Comparison of ENCODE assay signal across 37 mouse cellular contexts in the genomic region with DNA sequence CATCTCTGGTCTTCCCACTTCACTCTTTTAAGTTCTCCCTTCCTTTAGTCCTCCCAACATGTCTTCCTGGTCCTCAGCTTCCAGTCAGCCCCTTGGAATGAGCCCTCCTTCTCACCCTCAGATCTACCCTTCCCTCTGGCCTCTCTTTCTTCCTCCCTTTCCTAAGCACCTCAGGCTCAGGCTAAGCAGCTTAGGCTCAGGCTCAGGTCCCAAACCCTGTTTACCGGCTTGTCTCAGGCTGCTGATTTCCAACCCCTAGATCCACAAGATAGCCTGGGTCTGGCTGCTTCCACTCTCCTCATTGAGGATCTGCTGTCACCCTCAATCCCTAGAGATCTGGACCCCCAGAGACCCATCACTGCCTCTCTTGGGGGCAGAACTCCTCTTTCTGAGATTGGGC. TPM values are rescaled to one million over a fixed set of nuclear protein-coding genes. Genes with fewer than 3 reads are reported as not detected.
DNase-seq lines count a peak whose midpoint lies in the region; ATAC-seq and TF ChIP-seq lines count a peak whose summit lies in the region.
"Had no signal": no experiment of that assay in that cellular context is flagged by ENCODE, and none has a peak within 500 bp of the region (broad histone marks: within the 10 kb centered on the region; RNA-seq: fewer than 3 reads in every experiment).

No protein-coding gene starts in this region.

- intact Hi-C loops in heart, adult 2 months (cut with DNase I), result no loop called here

- peaks cover 14% of the 10 kb centered on the region for H3K4me1 ChIP-seq in heart, embryonic 12.5 days (replicated peaks)
- peaks cover 5% of the 10 kb centered on the region for H3K4me1 ChIP-seq in heart, adult 2 months (ENCODE audit: control insufficient read depth, insufficient read depth, low read length)
- peaks cover 1% of the 10 kb centered on the region; the same call in 1 of the 2 replicates for H3K4me1 ChIP-seq in midbrain, embryonic 11.5 days (ENCODE audit: control insufficient read depth, insufficient read depth, low read length)
- H3K4me1 ChIP-seq in midbrain, embryonic 13.5 days (replicated peaks), result peaks cover 11% of the 10 kb centered on the region
- peaks cover 16% of the 10 kb centered on the region for H3K4me1 ChIP-seq in limb, embryonic 11.5 days (ENCODE audit: control insufficient read depth, insufficient read depth, low read length)
- H3K4me1 ChIP-seq in intestine, postnatal 0 days (replicated peaks; ENCODE audit: control insufficient read depth, insufficient read depth, low read length), result no peaks in the 10 kb centered on the region

- TF ChIP-seq POLR2A in heart, adult 2 months (IDR thresholded peaks at IDR 0.05; ENCODE audit: insufficient read depth, low read depth, low read length), result no peak

- no peaks in the 10 kb centered on the region for H3K27me3 ChIP-seq in heart, embryonic 12.5 days (replicated peaks)
- H3K27me3 ChIP-seq in heart, adult 2 months (ENCODE audit: control insufficient read depth, insufficient read depth, low read length), result no peaks in the 10 kb centered on the region
- H3K27me3 ChIP-seq in midbrain, embryonic 11.5 days (ENCODE audit: control insufficient read depth, insufficient read depth, low read length), result no peaks in the 10 kb centered on the region
- H3K27me3 ChIP-seq in midbrain, embryonic 13.5 days, result no peaks in the 10 kb centered on the region
- H3K27me3 ChIP-seq in limb, embryonic 11.5 days (ENCODE audit: control insufficient read depth, insufficient read depth, low read length), result no peaks in the 10 kb centered on the region
- H3K27me3 ChIP-seq in intestine, postnatal 0 days (replicated peaks; ENCODE audit: control insufficient read depth, insufficient read depth, low read length), result no peaks in the 10 kb centered on the region
- H3K27me3 ChIP-seq: embryonic facial prominence, embryonic 15.5 days; forebrain, embryonic 12.5 days; heart, embryonic 15.5 days; hindbrain, embryonic 13.5 days; liver, embryonic 13.5 days; neural tube, embryonic 13.5 days; stomach, embryonic 15.5 days had no signal

- H3K27ac ChIP-seq in heart, embryonic 12.5 days (ENCODE audit: poor library complexity, severe bottlenecking), result no peak overlapping the region
- no peak overlapping the region for H3K27ac ChIP-seq in heart, adult 2 months
- H3K27ac ChIP-seq in midbrain, embryonic 11.5 days (ENCODE audit: low read depth, low read length), result no peak overlapping the region
- H3K27ac ChIP-seq in midbrain, embryonic 13.5 days, result no peak overlapping the region
- H3K27ac ChIP-seq in limb, embryonic 11.5 days (replicated peaks; ENCODE audit: low read depth, low read length), result peak overlapping the region; percentile 60; the same call in 1 of the 2 replicates
- no peak overlapping the region for H3K27ac ChIP-seq in intestine, postnatal 0 days (ENCODE audit: low read depth, low read length)
- H3K27ac ChIP-seq: embryonic facial prominence, embryonic 10.5 days; embryonic facial prominence, embryonic 15.5 days; forebrain, embryonic 12.5 days; heart, embryonic 15.5 days; hindbrain, embryonic 13.5 days; layer of hippocampus, adult 2 months; left cerebral cortex, adult 2 months; liver, embryonic 13.5 days; macrophage; neural tube, embryonic 13.5 days; stomach, embryonic 15.5 days had no signal

- no peaks in the 10 kb centered on the region for H3K36me3 ChIP-seq in heart, embryonic 12.5 days
- H3K36me3 ChIP-seq in heart, adult 2 months (ENCODE audit: control insufficient read depth, insufficient read depth, low read length), result no peaks in the 10 kb centered on the region
- no peaks in the 10 kb centered on the region for H3K36me3 ChIP-seq in midbrain, embryonic 11.5 days (ENCODE audit: control insufficient read depth, insufficient read depth, low read length)
- no peaks in the 10 kb centered on the region for H3K36me3 ChIP-seq in midbrain, embryonic 13.5 days
- H3K36me3 ChIP-seq in limb, embryonic 11.5 days (ENCODE audit: control insufficient read depth, insufficient read depth, low read length), result no peaks in the 10 kb centered on the region
- H3K36me3 ChIP-seq in intestine, postnatal 0 days (ENCODE audit: control insufficient read depth, insufficient read depth), result no peaks in the 10 kb centered on the region
- H3K36me3 ChIP-seq: embryonic facial prominence, embryonic 10.5 days; embryonic facial prominence, embryonic 15.5 days; forebrain, embryonic 12.5 days; heart, embryonic 15.5 days; hindbrain, embryonic 13.5 days; liver, embryonic 13.5 days; neural tube, embryonic 13.5 days; stomach, embryonic 15.5 days had no signal

- no peaks in the 10 kb centered on the region; the same call in 1 of the 2 replicates for H3K79me2 ChIP-seq in heart, adult 2 months (replicated peaks; ENCODE audit: control insufficient read depth, insufficient read depth, low read length)

- H3K4me2 ChIP-seq in heart, embryonic 12.5 days, result no peak overlapping the region
- no peak overlapping the region for H3K4me2 ChIP-seq in midbrain, embryonic 11.5 days
- no peak overlapping the region for H3K4me2 ChIP-seq in midbrain, embryonic 13.5 days (replicated peaks)
- H3K4me2 ChIP-seq in limb, embryonic 11.5 days (ENCODE audit: low read depth, severe bottlenecking), result no peak overlapping the region
- no peak overlapping the region for H3K4me2 ChIP-seq in intestine, postnatal 0 days (replicated peaks; ENCODE audit: low read depth)
- H3K4me2 ChIP-seq: embryonic facial prominence, embryonic 15.5 days; forebrain, embryonic 12.5 days; heart, embryonic 15.5 days; hindbrain, embryonic 13.5 days; liver, embryonic 13.5 days; neural tube, embryonic 13.5 days; stomach, embryonic 15.5 days had no signal

- TF ChIP-seq CTCF in heart, adult 2 months (IDR thresholded peaks at IDR 0.05), result no peak
- TF ChIP-seq CTCF in intestine, postnatal 0 days (IDR thresholded peaks at IDR 0.05; ENCODE audit: low read depth), result no peak

- TF ChIP-seq EP300 in heart, adult 2 months (IDR thresholded peaks at IDR 0.05; ENCODE audit: insufficient read depth, low read depth, low read length), result no peak

- WGBS in heart, embryonic 12.5 days, result 27% methylated on average over 1 of the region's 1 CpGs
- WGBS in heart, adult 2 months, result 48% methylated on average over 1 of the region's 1 CpGs
- 0% methylated on average over 1 of the region's 1 CpGs for WGBS in midbrain, embryonic 11.5 days
- WGBS in midbrain, embryonic 13.5 days, result 21% methylated on average over 1 of the region's 1 CpGs
- WGBS in limb, embryonic 11.5 days, result 44% methylated on average over 1 of the region's 1 CpGs
- 50% methylated on average over 1 of the region's 1 CpGs for WGBS in intestine, postnatal 0 days

- no peak for DNase-seq in heart, adult 2 months
- DNase-seq in midbrain, embryonic 11.5 days (ENCODE audit: low spot score, missing footprints), result peak; percentile 60
- DNase-seq in limb, embryonic 11.5 days (ENCODE audit: low spot score), result no peak
- DNase-seq in urinary bladder, postnatal 10 days (ENCODE audit: low spot score), result no peak
- DNase-seq: adrenal gland, postnatal 25 days; cerebellum, adult 2 months; cerebellum, postnatal 14 days; forebrain, postnatal 0 days; gastrocnemius, postnatal 25 days; heart, adult 18-20 months; heart, postnatal 36 days; kidney, adult 11 months; kidney, postnatal 36 days; left cerebral cortex, postnatal 4 days; liver, embryonic 13.5 days; lung, adult 2 months; lung, postnatal 10 days; right cerebral cortex, postnatal 25 days had no signal

- H3K4me3 ChIP-seq in heart, embryonic 12.5 days, result no peak overlapping the region
- H3K4me3 ChIP-seq in heart, adult 2 months, result no peak overlapping the region
- no peak overlapping the region for H3K4me3 ChIP-seq in midbrain, embryonic 11.5 days (ENCODE audit: low read depth, low read length)
- H3K4me3 ChIP-seq in midbrain, embryonic 13.5 days (replicated peaks), result no peak overlapping the region
- no peak overlapping the region for H3K4me3 ChIP-seq in limb, embryonic 11.5 days (ENCODE audit: low read depth, low read length)
- no peak overlapping the region for H3K4me3 ChIP-seq in intestine, postnatal 0 days (ENCODE audit: low read depth, low read length)
- H3K4me3 ChIP-seq: embryonic facial prominence, embryonic 10.5 days; embryonic facial prominence, embryonic 15.5 days; forebrain, embryonic 12.5 days; heart, embryonic 15.5 days; hindbrain, embryonic 13.5 days; layer of hippocampus, adult 2 months; left cerebral cortex, adult 2 months; liver, embryonic 13.5 days; myocyte; neural tube, embryonic 13.5 days; stomach, embryonic 15.5 days had no signal

- ATAC-seq in heart, embryonic 12.5 days (ENCODE audit: insufficient number of reproducible peaks, low FRiP score), result no peak
- ATAC-seq in midbrain, embryonic 11.5 days (ENCODE audit: low FRiP score), result no peak
- ATAC-seq in midbrain, embryonic 13.5 days, result no peak
- no peak for ATAC-seq in limb, embryonic 11.5 days (ENCODE audit: insufficient number of reproducible peaks, low FRiP score, low TSS enrichment, low read depth)
- no peak for ATAC-seq in intestine, postnatal 0 days
- ATAC-seq: CD4-positive, CD25-positive, alpha-beta regulatory T cell, adult 4 months; forebrain, postnatal 0 days had no signal

- H3K9me3 ChIP-seq in heart, embryonic 12.5 days (replicated peaks), result no peaks in the 10 kb centered on the region
- no peaks in the 10 kb centered on the region for H3K9me3 ChIP-seq in midbrain, embryonic 11.5 days (ENCODE audit: control insufficient read depth, low read length)
- no peaks in the 10 kb centered on the region for H3K9me3 ChIP-seq in midbrain, embryonic 13.5 days
- no peaks in the 10 kb centered on the region for H3K9me3 ChIP-seq in limb, embryonic 11.5 days (ENCODE audit: control insufficient read depth, low read length)
- no peaks in the 10 kb centered on the region for H3K9me3 ChIP-seq in intestine, postnatal 0 days (ENCODE audit: control insufficient read depth)
- H3K9me3 ChIP-seq: embryonic facial prominence, embryonic 10.5 days; embryonic facial prominence, embryonic 15.5 days; forebrain, embryonic 12.5 days; heart, embryonic 15.5 days; hindbrain, embryonic 13.5 days; liver, embryonic 13.5 days; neural tube, embryonic 13.5 days; stomach, embryonic 15.5 days had no signal

- H3K9ac ChIP-seq in heart, embryonic 12.5 days, result 0 out of 2 replicates have a peak overlapping the region, but pooled peaks have one; percentile 31
- H3K9ac ChIP-seq in heart, adult 2 months (ENCODE audit: low read depth, low read length), result no peak overlapping the region
- no peak overlapping the region for H3K9ac ChIP-seq in midbrain, embryonic 11.5 days (ENCODE audit: low read length)
- no peak overlapping the region for H3K9ac ChIP-seq in midbrain, embryonic 13.5 days (replicated peaks)
- no peak overlapping the region for H3K9ac ChIP-seq in limb, embryonic 11.5 days (ENCODE audit: low read length)
- no peak overlapping the region for H3K9ac ChIP-seq in intestine, postnatal 0 days (ENCODE audit: low read depth, low read length)
- H3K9ac ChIP-seq: embryonic facial prominence, embryonic 15.5 days; forebrain, embryonic 12.5 days; forebrain, postnatal 0 days; heart, embryonic 15.5 days; hindbrain, embryonic 13.5 days; liver, embryonic 13.5 days; neural tube, embryonic 13.5 days; stomach, embryonic 15.5 days had no signal

RNA-seq across cellular contexts. Expression of a gene that starts 10.4 kb away (rescaled TPM):
- polyA plus RNA-seq in heart, embryonic 12.5 days (2016; fragmentation: Nextera tagmentation; extraction: Ambion mirVana), result 31.6 and 36.5 TPM in 2 replicates
- 10 to 100 TPM in 1 of 2 experiments, 1 to 10 TPM in 1; 8.5 to 11.6 TPM for total RNA-seq in heart, adult 2 months (2021)
- polyA plus RNA-seq in heart, adult 2 months (2012; rRNA removed), result 17.1 and 25.2 TPM in 2 replicates
- polyA plus RNA-seq in midbrain, embryonic 11.5 days (2014; fragmentation: Nextera tagmentation; extraction: Ambion mirVana), result 44.2 and 48.9 TPM in 2 replicates
- 56.7 and 59.1 TPM in 2 replicates for polyA plus RNA-seq in midbrain, embryonic 13.5 days (2015; fragmentation: Nextera tagmentation; extraction: Ambion mirVana)
- 52.6 and 55.0 TPM in 2 replicates for polyA plus RNA-seq in limb, embryonic 11.5 days (2014; fragmentation: Nextera tagmentation; extraction: Ambion mirVana)
- polyA plus RNA-seq in intestine, postnatal 0 days (2015; fragmentation: Nextera tagmentation; extraction: Ambion mirVana), result 36.3 and 38.7 TPM in 2 replicates

RNA-seq across cellular contexts. Expression of a gene that starts 10.5 kb away (rescaled TPM):
- 12.0 and 12.6 TPM in 2 replicates for polyA plus RNA-seq in heart, embryonic 12.5 days (2016; fragmentation: Nextera tagmentation; extraction: Ambion mirVana)
- total RNA-seq in heart, adult 2 months (2021), result 10 to 100 TPM in 1 of 2 experiments, 1 to 10 TPM in 1; 9.3 to 10.1 TPM
- 2.5 and 4.1 TPM in 2 replicates for polyA plus RNA-seq in heart, adult 2 months (2012; rRNA removed)
- polyA plus RNA-seq in midbrain, embryonic 11.5 days (2014; fragmentation: Nextera tagmentation; extraction: Ambion mirVana), result 22.5 and 25.6 TPM in 2 replicates
- 24.0 and 24.3 TPM in 2 replicates for polyA plus RNA-seq in midbrain, embryonic 13.5 days (2015; fragmentation: Nextera tagmentation; extraction: Ambion mirVana)
- polyA plus RNA-seq in limb, embryonic 11.5 days (2014; fragmentation: Nextera tagmentation; extraction: Ambion mirVana), result 28.7 and 29.0 TPM in 2 replicates
- 8.8 and 9.4 TPM in 2 replicates for polyA plus RNA-seq in intestine, postnatal 0 days (2015; fragmentation: Nextera tagmentation; extraction: Ambion mirVana)

RNA-seq across cellular contexts. Expression of a gene that starts 23.7 kb away (rescaled TPM):
- polyA plus RNA-seq in heart, embryonic 12.5 days (2016; fragmentation: Nextera tagmentation; extraction: Ambion mirVana), result 0.34 and 0.46 TPM in 2 replicates
- not detected for total RNA-seq in heart, adult 2 months (2021)
- polyA plus RNA-seq in heart, adult 2 months (2012; rRNA removed), result 0.04 TPM in 1 of 2 replicates, not detected in the other
- polyA plus RNA-seq in midbrain, embryonic 11.5 days (2014; fragmentation: Nextera tagmentation; extraction: Ambion mirVana), result 0.15 and 0.20 TPM in 2 replicates
- 1.1 and 1.2 TPM in 2 replicates for polyA plus RNA-seq in midbrain, embryonic 13.5 days (2015; fragmentation: Nextera tagmentation; extraction: Ambion mirVana)
- 0.35 and 0.44 TPM in 2 replicates for polyA plus RNA-seq in limb, embryonic 11.5 days (2014; fragmentation: Nextera tagmentation; extraction: Ambion mirVana)
- 0.08 and 0.18 TPM in 2 replicates for polyA plus RNA-seq in intestine, postnatal 0 days (2015; fragmentation: Nextera tagmentation; extraction: Ambion mirVana)
- total RNA-seq: forebrain, postnatal 0 days; gastrocnemius, postnatal 25 days; heart, adult 18-20 months; heart, postnatal 36 days; layer of hippocampus, adult 2 months; layer of hippocampus, postnatal 14 days; left cerebral cortex, adult 2 months; left cerebral cortex, postnatal 4 days; megakaryocyte-erythroid progenitor cell, adult 5-6 weeks had no signal
- polyA plus RNA-seq: cerebellum, adult 2 months; macrophage had no signal

RNA-seq across cellular contexts. Expression of a gene that starts 30.5 kb away (rescaled TPM):
- polyA plus RNA-seq in heart, embryonic 12.5 days (2016; fragmentation: Nextera tagmentation; extraction: Ambion mirVana), result 4.5 and 5.0 TPM in 2 replicates
- total RNA-seq in heart, adult 2 months (2021), result 10 to 100 TPM in 1 of 2 experiments, 1 to 10 TPM in 1; 8.0 to 10.2 TPM
- polyA plus RNA-seq in heart, adult 2 months (2012; rRNA removed), result 19.3 and 28.8 TPM in 2 replicates
- polyA plus RNA-seq in midbrain, embryonic 11.5 days (2014; fragmentation: Nextera tagmentation; extraction: Ambion mirVana), result 1.5 and 2.5 TPM in 2 replicates
- 4.4 and 15.5 TPM in 2 replicates for polyA plus RNA-seq in midbrain, embryonic 13.5 days (2015; fragmentation: Nextera tagmentation; extraction: Ambion mirVana)
- polyA plus RNA-seq in limb, embryonic 11.5 days (2014; fragmentation: Nextera tagmentation; extraction: Ambion mirVana), result 6.7 and 7.3 TPM in 2 replicates
- 124 and 136 TPM in 2 replicates for polyA plus RNA-seq in intestine, postnatal 0 days (2015; fragmentation: Nextera tagmentation; extraction: Ambion mirVana)
- total RNA-seq: forebrain, postnatal 0 days; gastrocnemius, postnatal 25 days; layer of hippocampus, adult 2 months; layer of hippocampus, postnatal 14 days; left cerebral cortex, adult 2 months; left cerebral cortex, postnatal 4 days had no signal
- polyA plus RNA-seq: CD4-positive, CD25-positive, alpha-beta regulatory T cell, adult 4 months; macrophage had no signal

RNA-seq across cellular contexts. Expression of a gene that starts 31.7 kb away (rescaled TPM):
- not detected in 2 replicates for polyA plus RNA-seq in heart, embryonic 12.5 days (2016; fragmentation: Nextera tagmentation; extraction: Ambion mirVana)
- total RNA-seq in heart, adult 2 months (2021), result not detected
- not detected in 2 replicates for polyA plus RNA-seq in heart, adult 2 months (2012; rRNA removed)
- polyA plus RNA-seq in midbrain, embryonic 11.5 days (2014; fragmentation: Nextera tagmentation; extraction: Ambion mirVana), result 0.21 TPM in 1 of 2 replicates, not detected in the other
- polyA plus RNA-seq in midbrain, embryonic 13.5 days (2015; fragmentation: Nextera tagmentation; extraction: Ambion mirVana), result not detected in 2 replicates
- polyA plus RNA-seq in limb, embryonic 11.5 days (2014; fragmentation: Nextera tagmentation; extraction: Ambion mirVana), result 0.20 TPM in 1 of 2 replicates, not detected in the other
- polyA plus RNA-seq in intestine, postnatal 0 days (2015; fragmentation: Nextera tagmentation; extraction: Ambion mirVana), result 78.7 and 84.7 TPM in 2 replicates
- total RNA-seq: adrenal gland, adult 18-20 months; adrenal gland, postnatal 25 days; forebrain, postnatal 0 days; gastrocnemius, postnatal 25 days; heart, adult 18-20 months; heart, postnatal 36 days; layer of hippocampus, adult 2 months; layer of hippocampus, postnatal 14 days; left cerebral cortex, adult 2 months; left cerebral cortex, postnatal 4 days; megakaryocyte-erythroid progenitor cell, adult 5-6 weeks; midbrain, postnatal 0 days had no signal
- polyA plus RNA-seq: CD4-positive, CD25-positive, alpha-beta regulatory T cell, adult 4 months; cerebellum, adult 2 months; forebrain, embryonic 12.5 days; forebrain, postnatal 0 days; heart, embryonic 15.5 days; hindbrain, embryonic 13.5 days; liver, embryonic 13.5 days; macrophage; midbrain, postnatal 0 days; neural tube, embryonic 13.5 days had no signal
